Mouse (Mus musculus): ENCODE measurements at regions not wholly inside any gene's neighbourhood (a gene's known extent, or its start where the extent isn't known, plus 50 kb on each side); places are given as distances from the start of the nearest gene placed in this dataset.

- Histone ChIP-seq H3K36me3 (ENCODE audit: control insufficient read depth, insufficient read depth, low read length) (no peaks in the 10 kb centered on the region), H3K9ac (ENCODE audit: low read depth, low read length) (no peak overlapping the region), H3K27ac (ENCODE audit: low read depth, low read length) (no peak overlapping the region), H3K9me3 (ENCODE audit: control insufficient read depth, low read length) (no peaks in the 10 kb centered on the region), H3K27me3 (replicated peaks; ENCODE audit: control insufficient read depth, insufficient read depth, low read length) (peaks cover 10% of the 10 kb centered on the region), H3K4me2 (no peak overlapping the region), H3K4me3 (ENCODE audit: low read depth, low read length) (no peak overlapping the region), H3K4me1 (replicated peaks; ENCODE audit: control insufficient read depth, insufficient read depth, low read length) (no peaks in the 10 kb centered on the region)
- ATAC-seq (replicated peaks; ENCODE audit: low FRiP score) (no peak), DNase-seq (ENCODE audit: low spot score) (no peak)
- 75% methylated on average over 17 of the region's 17 CpGs for WGBS
Measured at GRCm38 (mm10) chr13:59966535-59967255, 143.7 kb upstream of the Tut7 start.

- no peak for DNase-seq (ENCODE audit: low spot score)
- Histone ChIP-seq H3K4me1 (replicated peaks; ENCODE audit: control insufficient read depth, insufficient read depth, low read length) (no peaks in the 10 kb centered on the region), H3K36me3 (ENCODE audit: control insufficient read depth, insufficient read depth, low read length) (no peaks in the 10 kb centered on the region), H3K27me3 (replicated peaks; ENCODE audit: control insufficient read depth, insufficient read depth, low read length) (peaks cover 2% of the 10 kb centered on the region; the same call in 1 of the 2 replicates), H3K27ac (ENCODE audit: low read depth, low read length) (no peak overlapping the region), H3K9ac (ENCODE audit: low read depth, low read length) (no peak overlapping the region), H3K4me3 (ENCODE audit: low read depth, low read length) (no peak overlapping the region), H3K4me2 (no peak overlapping the region), H3K9me3 (ENCODE audit: control insufficient read depth, low read length) (no peaks in the 10 kb centered on the region)
- WGBS: 86% methylated on average over 2 of the region's 2 CpGs
- ATAC-seq (replicated peaks; ENCODE audit: low FRiP score): no peak
Measured at GRCm38 (mm10) chr13:59964981-59965380, 142.0 kb upstream of the Tut7 start.

- 69% methylated on average over 21 of the region's 21 CpGs for WGBS
- H3K4me3 ChIP-seq (ENCODE audit: low read depth, low read length): no peak overlapping the region
- no peak overlapping the region for H3K4me2 ChIP-seq
- H3K27ac ChIP-seq (ENCODE audit: low read depth, low read length): no peak overlapping the region
- no peaks in the 10 kb centered on the region for H3K9me3 ChIP-seq (ENCODE audit: control insufficient read depth, low read length)
- H3K27me3 ChIP-seq (replicated peaks; ENCODE audit: control insufficient read depth, insufficient read depth, low read length): no peaks in the 10 kb centered on the region; the same call in 1 of the 2 replicates
- DNase-seq (ENCODE audit: low spot score): no peak
- ATAC-seq (replicated peaks; ENCODE audit: low FRiP score): no peak
- no peak overlapping the region for H3K9ac ChIP-seq (ENCODE audit: low read depth, low read length)
- H3K4me1 ChIP-seq (replicated peaks; ENCODE audit: control insufficient read depth, insufficient read depth, low read length): no peaks in the 10 kb centered on the region
- H3K36me3 ChIP-seq (ENCODE audit: control insufficient read depth, insufficient read depth, low read length): no peaks in the 10 kb centered on the region
Measured at GRCm38 (mm10) chr13:59962676-59963664, 140.0 kb upstream of the Tut7 start.

DNA sequence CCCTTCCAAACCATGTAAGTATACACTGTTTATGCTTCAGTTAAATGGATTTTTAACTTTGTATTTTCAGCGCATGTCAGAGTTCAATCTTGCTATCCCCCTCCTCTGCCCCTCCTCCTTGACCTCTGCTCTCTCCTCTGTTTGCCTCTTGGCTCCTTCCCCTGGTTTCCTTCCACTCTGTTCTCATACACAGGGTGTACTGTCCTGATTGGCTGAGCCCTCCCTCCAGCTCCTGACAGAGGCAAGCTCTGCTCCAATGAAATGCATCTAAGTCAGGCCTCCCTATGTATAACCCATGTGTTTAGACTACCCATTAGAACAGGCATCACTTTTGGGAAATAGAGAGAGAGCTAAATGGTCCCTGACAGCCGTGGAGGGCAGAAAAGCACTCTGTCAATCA is 133.5 kb upstream of the Tut7 start:
- no peaks in the 10 kb centered on the region for H3K27me3 ChIP-seq (replicated peaks; ENCODE audit: control insufficient read depth, insufficient read depth, low read length)
- H3K4me2 ChIP-seq: no peak overlapping the region
- H3K9ac ChIP-seq (ENCODE audit: low read depth, low read length): no peak overlapping the region
- 65% methylated on average over 2 of the region's 2 CpGs for WGBS
- DNase-seq (ENCODE audit: low spot score) (no peak), ATAC-seq (replicated peaks; ENCODE audit: low FRiP score) (no peak)
- no peak overlapping the region for H3K27ac ChIP-seq (ENCODE audit: low read depth, low read length)
- no peaks in the 10 kb centered on the region for H3K4me1 ChIP-seq (replicated peaks; ENCODE audit: control insufficient read depth, insufficient read depth, low read length)
- no peak overlapping the region for H3K4me3 ChIP-seq (ENCODE audit: low read depth, low read length)
- H3K36me3 ChIP-seq (ENCODE audit: control insufficient read depth, insufficient read depth, low read length): no peaks in the 10 kb centered on the region
- H3K9me3 ChIP-seq (ENCODE audit: control insufficient read depth, low read length): no peaks in the 10 kb centered on the region

- 55% methylated on average over 4 of the region's 4 CpGs for WGBS
- Histone ChIP-seq H3K27me3 (replicated peaks; ENCODE audit: control insufficient read depth, insufficient read depth, low read length) (no peaks in the 10 kb centered on the region), H3K36me3 (ENCODE audit: control insufficient read depth, insufficient read depth, low read length) (no peaks in the 10 kb centered on the region), H3K4me3 (ENCODE audit: low read depth, low read length) (no peak overlapping the region), H3K9ac (ENCODE audit: low read depth, low read length) (no peak overlapping the region), H3K9me3 (ENCODE audit: control insufficient read depth, low read length) (no peaks in the 10 kb centered on the region), H3K27ac (ENCODE audit: low read depth, low read length) (no peak overlapping the region), H3K4me1 (replicated peaks; ENCODE audit: control insufficient read depth, insufficient read depth, low read length) (no peaks in the 10 kb centered on the region), H3K4me2 (no peak overlapping the region)
- ATAC-seq (replicated peaks; ENCODE audit: low FRiP score) (no peak), DNase-seq (ENCODE audit: low spot score) (no peak)
Measured at GRCm38 (mm10) chr13:59952809-59953208, 129.9 kb upstream of the Tut7 start.

- WGBS: 59% methylated on average over 3 of the region's 3 CpGs
- ATAC-seq (replicated peaks; ENCODE audit: low FRiP score): no peak
- no peaks in the 10 kb centered on the region for H3K27me3 ChIP-seq (replicated peaks; ENCODE audit: control insufficient read depth, insufficient read depth, low read length)
Measured at GRCm38 (mm10) chr13:59952116-59952515, 129.2 kb upstream of the Tut7 start.

GRCm38 (mm10) chr13:59950281-59950680 is 127.3 kb upstream of the Tut7 start:
- no peak for ATAC-seq (replicated peaks; ENCODE audit: low FRiP score)
- DNase-seq (ENCODE audit: low spot score): no peak
- Histone ChIP-seq H3K4me3 (ENCODE audit: low read depth, low read length) (no peak overlapping the region), H3K9me3 (ENCODE audit: control insufficient read depth, low read length) (no peaks in the 10 kb centered on the region), H3K27me3 (replicated peaks; ENCODE audit: control insufficient read depth, insufficient read depth, low read length) (no peaks in the 10 kb centered on the region), H3K27ac (ENCODE audit: low read depth, low read length) (no peak overlapping the region), H3K4me1 (replicated peaks; ENCODE audit: control insufficient read depth, insufficient read depth, low read length) (no peaks in the 10 kb centered on the region), H3K9ac (ENCODE audit: low read depth, low read length) (no peak overlapping the region), H3K4me2 (no peak overlapping the region), H3K36me3 (ENCODE audit: control insufficient read depth, insufficient read depth, low read length) (no peaks in the 10 kb centered on the region)
- WGBS: 84% methylated on average over 3 of the region's 3 CpGs

More at GRCm38 (mm10) chr13:59952116-59952515, 129.2 kb upstream of the Tut7 start:
- no peak overlapping the region for H3K4me3 ChIP-seq (ENCODE audit: low read depth, low read length)
- H3K9me3 ChIP-seq (ENCODE audit: control insufficient read depth, low read length): no peaks in the 10 kb centered on the region
- DNase-seq (ENCODE audit: low spot score): no peak
- no peak overlapping the region for H3K4me2 ChIP-seq
- H3K4me1 ChIP-seq (replicated peaks; ENCODE audit: control insufficient read depth, insufficient read depth, low read length): no peaks in the 10 kb centered on the region
- H3K36me3 ChIP-seq (ENCODE audit: control insufficient read depth, insufficient read depth, low read length): no peaks in the 10 kb centered on the region
- H3K27ac ChIP-seq (ENCODE audit: low read depth, low read length): no peak overlapping the region
- no peak overlapping the region for H3K9ac ChIP-seq (ENCODE audit: low read depth, low read length)

- Histone ChIP-seq H3K4me2 (no peak overlapping the region), H3K27me3 (replicated peaks; ENCODE audit: control insufficient read depth, insufficient read depth, low read length) (no peaks in the 10 kb centered on the region), H3K27ac (ENCODE audit: low read depth, low read length) (no peak overlapping the region), H3K36me3 (ENCODE audit: control insufficient read depth, insufficient read depth, low read length) (no peaks in the 10 kb centered on the region), H3K4me1 (replicated peaks; ENCODE audit: control insufficient read depth, insufficient read depth, low read length) (no peaks in the 10 kb centered on the region), H3K4me3 (ENCODE audit: low read depth, low read length) (no peak overlapping the region), H3K9ac (ENCODE audit: low read depth, low read length) (no peak overlapping the region), H3K9me3 (ENCODE audit: control insufficient read depth, low read length) (no peaks in the 10 kb centered on the region)
- DNase-seq (ENCODE audit: low spot score) (no peak), ATAC-seq (replicated peaks; ENCODE audit: low FRiP score) (no peak)
- WGBS: 85% methylated on average over 6 of the region's 6 CpGs
Measured at GRCm38 (mm10) chr13:59949471-59949870, 126.5 kb upstream of the Tut7 start.
